Mouse (Mus musculus) E14TG2a.4 (cell line): ENCODE measurements around the gene Pck2.
A peak's percentile ranks its signal among the peaks of the same experiment; 100 is the strongest.

Source experiments
- H3K27me3 ChIP-seq: 2 replicates; pipeline ENCODE4 v1.6.1; 2014; ENCODE audit warnings: low read length, control low read depth; ENCODE audit not compliant: insufficient read depth
- H3K36me3 ChIP-seq: 2 replicates; pipeline ENCODE4 v1.6.1; 2014; ENCODE audit warnings: low read length, control low read depth; ENCODE audit not compliant: insufficient read depth
- H3K4me1 ChIP-seq: replicated peaks from 2 replicates; pipeline ENCODE4 v1.6.1; 2014; ENCODE audit warnings: low read depth, low read length, control low read depth
- H3K4me3 ChIP-seq: replicated peaks from 2 replicates; pipeline ENCODE4 v1.5.1; 2014; ENCODE audit warnings: mild to moderate bottlenecking, low read length
- H3K9me3 ChIP-seq: 2 replicates; pipeline ENCODE4 v1.6.1; 2014; ENCODE audit warnings: low read length, control low read depth
- CTCF ChIP-seq: conservative IDR thresholded peaks from 2 replicates; pipeline ENCODE4 v1.5.1; 2014; ENCODE audit warnings: low read length
- NANOG ChIP-seq: IDR thresholded peaks from 2 replicates; pipeline ENCODE4 v1.6.1; 2014; ENCODE audit warnings: borderline replicate concordance, low read length, mixed read lengths
- POU5F1 ChIP-seq: IDR thresholded peaks from 2 replicates; pipeline ENCODE4 v1.6.1; 2014; ENCODE audit warnings: low read length, borderline replicate concordance

Pck2 gene

GRCm38 (mm10) chr14:55505612-55506011 is 34.5 kb upstream of the Pck2 start:
- no peak overlapping the region for H3K4me3 ChIP-seq
- no peak for TF ChIP-seq NANOG
- no peak for TF ChIP-seq CTCF
- TF ChIP-seq POU5F1 = no peak
- no peaks in the 10 kb centered on the region for H3K36me3 ChIP-seq
- H3K4me1 ChIP-seq = peaks cover 13% of the 10 kb centered on the region
- peaks cover 32% of the 10 kb centered on the region for H3K27me3 ChIP-seq
- H3K9me3 ChIP-seq = peaks cover 6% of the 10 kb centered on the region

GRCm38 (mm10) chr14:55507801-55508200 is 32.3 kb upstream of the Pck2 start:
- H3K4me1 ChIP-seq = peaks cover 15% of the 10 kb centered on the region
- no peak overlapping the region for H3K4me3 ChIP-seq
- H3K36me3 ChIP-seq = no peaks in the 10 kb centered on the region
- no peak for TF ChIP-seq CTCF
- TF ChIP-seq NANOG = no peak
- TF ChIP-seq POU5F1 = no peak
- peaks cover 35% of the 10 kb centered on the region for H3K27me3 ChIP-seq
- H3K9me3 ChIP-seq = peaks cover 6% of the 10 kb centered on the region

- TF ChIP-seq NANOG = no peak
- no peak for TF ChIP-seq POU5F1
- no peak for TF ChIP-seq CTCF
- no peak overlapping the region for H3K4me3 ChIP-seq
- H3K4me1 ChIP-seq = peaks cover 26% of the 10 kb centered on the region
These were observed 30.5 kb upstream of the Pck2 start for GRCm38 (mm10) chr14:55509540-55509939.

GRCm38 (mm10) chr14:55510125-55510731 is 29.8 kb upstream of the Pck2 start, which contains the start of gene Cpne6:
Gene Cpne6 (plus strand): TSS chr14:55510445.
- Histone ChIP-seq H3K4me1 (peaks cover 28% of the 10 kb centered on the region), H3K4me3 (peak within 1 kb of the TSS; percentile 43), H3K36me3 (no peaks in the 10 kb centered on the region), H3K27me3 (peaks cover 45% of the 10 kb centered on the region), H3K9me3 (peaks cover 6% of the 10 kb centered on the region)
- no peak for TF ChIP-seq CTCF
- TF ChIP-seq POU5F1 = no peak
- no peak for TF ChIP-seq NANOG

More at GRCm38 (mm10) chr14:55509540-55509939, 30.5 kb upstream of the Pck2 start:
- Histone ChIP-seq H3K36me3 (no peaks in the 10 kb centered on the region), H3K9me3 (peaks cover 6% of the 10 kb centered on the region), H3K27me3 (peaks cover 41% of the 10 kb centered on the region)

- H3K36me3 ChIP-seq = no peaks in the 10 kb centered on the region
- peaks cover 36% of the 10 kb centered on the region for H3K4me1 ChIP-seq
- H3K9me3 ChIP-seq = peaks cover 2% of the 10 kb centered on the region
- H3K4me3 ChIP-seq = no peak overlapping the region
- peaks cover 51% of the 10 kb centered on the region for H3K27me3 ChIP-seq
- TF ChIP-seq CTCF = no peak
- no peak for TF ChIP-seq NANOG
- no peak for TF ChIP-seq POU5F1
These were observed 29.0 kb upstream of the Pck2 start for GRCm38 (mm10) chr14:55511037-55511436.

GRCm38 (mm10) chr14:55513927-55514326 is 26.1 kb upstream of the Pck2 start:
- no peak for TF ChIP-seq POU5F1
- no peak for TF ChIP-seq CTCF
- no peak for TF ChIP-seq NANOG
- H3K36me3 ChIP-seq = no peaks in the 10 kb centered on the region
- H3K9me3 ChIP-seq = no peaks in the 10 kb centered on the region
- peaks cover 48% of the 10 kb centered on the region for H3K4me1 ChIP-seq
- peaks cover 65% of the 10 kb centered on the region for H3K27me3 ChIP-seq
- no peak overlapping the region for H3K4me3 ChIP-seq

GRCm38 (mm10) chr14:55515846-55516245 is 24.2 kb upstream of the Pck2 start:
- no peak for TF ChIP-seq CTCF
- TF ChIP-seq NANOG = no peak
- TF ChIP-seq POU5F1 = no peak
- peak overlapping the region; percentile 26; the same call in 1 of the 2 replicates for H3K4me3 ChIP-seq
- H3K27me3 ChIP-seq = peaks cover 80% of the 10 kb centered on the region
- no peaks in the 10 kb centered on the region for H3K36me3 ChIP-seq
- H3K9me3 ChIP-seq = no peaks in the 10 kb centered on the region
- peaks cover 40% of the 10 kb centered on the region for H3K4me1 ChIP-seq

- no peaks in the 10 kb centered on the region for H3K36me3 ChIP-seq
- no peak overlapping the region for H3K4me3 ChIP-seq
- no peak for TF ChIP-seq POU5F1
- TF ChIP-seq NANOG = no peak
- TF ChIP-seq CTCF = no peak
- H3K27me3 ChIP-seq = peaks cover 87% of the 10 kb centered on the region
- H3K4me1 ChIP-seq = peaks cover 35% of the 10 kb centered on the region
- no peaks in the 10 kb centered on the region for H3K9me3 ChIP-seq
These were observed 21.2 kb upstream of the Pck2 start for GRCm38 (mm10) chr14:55518897-55519296.

- no peaks in the 10 kb centered on the region for H3K9me3 ChIP-seq
- no peaks in the 10 kb centered on the region for H3K36me3 ChIP-seq
- H3K27me3 ChIP-seq = peaks cover 91% of the 10 kb centered on the region
- H3K4me1 ChIP-seq = peaks cover 34% of the 10 kb centered on the region
- TF ChIP-seq POU5F1 = no peak
- no peak for TF ChIP-seq CTCF
- TF ChIP-seq NANOG = no peak
- no peak overlapping the region for H3K4me3 ChIP-seq
These were observed 20.5 kb upstream of the Pck2 start for GRCm38 (mm10) chr14:55519604-55520003.
